17 mouse cellular contexts compared by ENCODE assay signal in the genomic region with DNA sequence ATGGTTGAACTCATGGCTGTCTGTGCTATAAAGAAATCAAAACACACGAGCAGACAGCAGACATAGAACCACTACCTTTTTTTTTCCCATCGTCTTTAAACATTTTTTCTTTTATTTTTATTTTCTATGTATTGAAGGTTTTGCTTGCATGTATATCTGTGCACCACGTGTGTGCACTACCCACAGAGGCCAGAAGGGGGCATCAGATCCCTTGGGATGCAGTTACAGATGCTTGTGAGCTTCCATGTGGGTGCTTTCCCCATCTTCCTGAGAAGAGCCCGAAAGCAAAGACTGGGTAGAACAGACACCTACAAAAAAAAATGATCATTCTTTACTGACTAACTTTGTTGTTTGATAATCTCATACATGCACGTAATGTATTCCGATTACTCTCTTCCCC. TPM values are rescaled to one million over a fixed set of nuclear protein-coding genes. Genes with fewer than 3 reads are reported as not detected.
DNase-seq lines count a peak whose midpoint lies in the region; ATAC-seq and TF ChIP-seq lines count a peak whose summit lies in the region.
"Had no signal": no experiment of that assay in that cellular context is flagged by ENCODE, and none has a peak within 500 bp of the region (broad histone marks: within the 10 kb centered on the region; RNA-seq: fewer than 3 reads in every experiment).

No protein-coding gene starts in this region.

- no peak for TF ChIP-seq POLR2A in embryonic fibroblast, embryonic 13.5 days (IDR thresholded peaks at IDR 0.05; ENCODE audit: low read depth, low read length)

- peaks cover 9% of the 10 kb centered on the region for H3K4me1 ChIP-seq in intestine, postnatal 0 days (replicated peaks; ENCODE audit: control insufficient read depth, insufficient read depth, low read length)
- peaks cover 14% of the 10 kb centered on the region for H3K4me1 ChIP-seq in intestine, embryonic 15.5 days (replicated peaks)
- peaks cover 17% of the 10 kb centered on the region; the same call in 1 of the 2 replicates for H3K4me1 ChIP-seq in lung, postnatal 0 days (ENCODE audit: insufficient read depth, low read depth, low read length)
- no peaks in the 10 kb centered on the region for H3K4me1 ChIP-seq in ES-E14 (ENCODE audit: control insufficient read depth in 2 of 2, insufficient read depth in 2 of 2, low read length in 2 of 2, poor library complexity in 1 of 2)
- H3K4me1 ChIP-seq in embryonic fibroblast, embryonic 13.5 days (ENCODE audit: control insufficient read depth, insufficient read depth, low read length): no peaks in the 10 kb centered on the region

- no peak for TF ChIP-seq EP300 in lung, postnatal 0 days (IDR thresholded peaks at IDR 0.05)

- peak; percentile 58 for TF ChIP-seq CTCF in intestine, postnatal 0 days (IDR thresholded peaks at IDR 0.05; ENCODE audit: low read depth)
- peak; percentile 50 for TF ChIP-seq CTCF in lung, postnatal 0 days (IDR thresholded peaks at IDR 0.05)
- TF ChIP-seq CTCF in embryonic fibroblast, embryonic 13.5 days (IDR thresholded peaks at IDR 0.05; ENCODE audit: borderline replicate concordance, insufficient read depth, low read length): 0 out of 2 replicates have a peak, but pooled peaks have one; percentile 6

- DNase-seq in lung, postnatal 0 days (ENCODE audit: low spot score): no peak
- no peak for DNase-seq in lung, postnatal 14 days
- peak; percentile 36 for DNase-seq in ES-E14 (ENCODE audit: low read depth, low spot score)
- DNase-seq in frontal cortex, postnatal 36 days (ENCODE audit: low spot score in 2 of 2): no peak
- no peak for DNase-seq in urinary bladder, adult 2 months (ENCODE audit: low spot score)
- DNase-seq: adrenal gland, postnatal 36 days; cerebellum, adult 18-20 months; layer of hippocampus, adult 9-11 months; lung, postnatal 10 days had no signal

- H3K27ac ChIP-seq in intestine, postnatal 0 days (ENCODE audit: low read depth, low read length): no peak overlapping the region
- no peak overlapping the region for H3K27ac ChIP-seq in intestine, embryonic 15.5 days
- H3K27ac ChIP-seq in lung, postnatal 0 days (ENCODE audit: low read length): no peak overlapping the region
- H3K27ac ChIP-seq in ES-E14 (ENCODE audit: insufficient read depth, low read depth, low read length, poor library complexity, severe bottlenecking): no peak overlapping the region
- no peak overlapping the region for H3K27ac ChIP-seq in embryonic fibroblast, embryonic 13.5 days (ENCODE audit: insufficient read depth, low read length)
- H3K27ac ChIP-seq: limb, embryonic 10.5 days; midbrain, embryonic 12.5 days had no signal

- H3K36me3 ChIP-seq in intestine, postnatal 0 days (ENCODE audit: control insufficient read depth, insufficient read depth): no peaks in the 10 kb centered on the region
- no peaks in the 10 kb centered on the region for H3K36me3 ChIP-seq in intestine, embryonic 15.5 days
- H3K36me3 ChIP-seq in lung, postnatal 0 days (ENCODE audit: insufficient read depth, low read length): no peaks in the 10 kb centered on the region
- no peaks in the 10 kb centered on the region for H3K36me3 ChIP-seq in ES-E14 (ENCODE audit: control insufficient read depth, insufficient read depth, low read length, poor library complexity, severe bottlenecking)
- H3K36me3 ChIP-seq: limb, embryonic 10.5 days; midbrain, embryonic 12.5 days had no signal

- 96% methylated on average over 6 of the region's 6 CpGs for WGBS in intestine, postnatal 0 days
- 91% methylated on average over 6 of the region's 6 CpGs for whole genome bisulfite sequencing in intestine, embryonic 15.5 days
- WGBS in lung, postnatal 0 days: 92% methylated on average over 6 of the region's 6 CpGs

- no peaks in the 10 kb centered on the region for H3K27me3 ChIP-seq in intestine, postnatal 0 days (replicated peaks; ENCODE audit: control insufficient read depth, insufficient read depth, low read length)
- H3K27me3 ChIP-seq in intestine, embryonic 15.5 days (replicated peaks): no peaks in the 10 kb centered on the region
- no peaks in the 10 kb centered on the region for H3K27me3 ChIP-seq in lung, postnatal 0 days (replicated peaks; ENCODE audit: insufficient read depth, low read length)
- H3K27me3 ChIP-seq: midbrain, embryonic 12.5 days had no signal

- in situ Hi-C loops in ES-E14 (cut with MboI; ENCODE audit: low sequenced_read_pairs in 2 of 2, unreplicated experiment in 2 of 2): no loop called here

- H3K9me3 ChIP-seq in intestine, postnatal 0 days (ENCODE audit: control insufficient read depth): no peaks in the 10 kb centered on the region
- no peaks in the 10 kb centered on the region for H3K9me3 ChIP-seq in intestine, embryonic 15.5 days
- no peaks in the 10 kb centered on the region for H3K9me3 ChIP-seq in lung, postnatal 0 days (ENCODE audit: low read length)
- no peaks in the 10 kb centered on the region for H3K9me3 ChIP-seq in ES-E14 (ENCODE audit: control insufficient read depth, insufficient read depth, low read depth, low read length)
- H3K9me3 ChIP-seq: limb, embryonic 10.5 days; midbrain, embryonic 12.5 days had no signal

- H3K4me2 ChIP-seq in intestine, postnatal 0 days (replicated peaks; ENCODE audit: low read depth): no peak overlapping the region
- H3K4me2 ChIP-seq in intestine, embryonic 15.5 days (replicated peaks): no peak overlapping the region
- H3K4me2 ChIP-seq in lung, postnatal 0 days (replicated peaks; ENCODE audit: low read depth, low read length): no peak overlapping the region
- H3K4me2 ChIP-seq: midbrain, embryonic 12.5 days had no signal

- no peak overlapping the region for H3K4me3 ChIP-seq in intestine, postnatal 0 days (ENCODE audit: low read depth, low read length)
- H3K4me3 ChIP-seq in intestine, embryonic 15.5 days (replicated peaks): no peak overlapping the region
- H3K4me3 ChIP-seq in lung, postnatal 0 days (ENCODE audit: low read depth, low read length): no peak overlapping the region
- H3K4me3 ChIP-seq in ES-E14 (ENCODE audit: insufficient read depth in 1 of 2, low read depth in 1 of 2, low read length in 2 of 2, poor library complexity in 1 of 2, severe bottlenecking in 1 of 2): no peak overlapping the region
- no peak overlapping the region for H3K4me3 ChIP-seq in embryonic fibroblast, embryonic 13.5 days (ENCODE audit: insufficient read depth, low read length)
- H3K4me3 ChIP-seq: limb, embryonic 10.5 days; midbrain, embryonic 12.5 days had no signal

- no peak for ATAC-seq in intestine, postnatal 0 days
- ATAC-seq in intestine, embryonic 15.5 days: no peak
- no peak for ATAC-seq in lung, postnatal 0 days
- ATAC-seq: CD4-positive, CD25-positive, alpha-beta regulatory T cell, adult 4 months; intestine, embryonic 16.5 days had no signal

- no peak overlapping the region for H3K9ac ChIP-seq in intestine, postnatal 0 days (ENCODE audit: low read depth, low read length)
- no peak overlapping the region for H3K9ac ChIP-seq in intestine, embryonic 15.5 days
- H3K9ac ChIP-seq in lung, postnatal 0 days (replicated peaks; ENCODE audit: low read depth): no peak overlapping the region
- H3K9ac ChIP-seq in ES-E14 (ENCODE audit: insufficient read depth, low read depth, low read length, poor library complexity, severe bottlenecking): no peak overlapping the region
- H3K9ac ChIP-seq: midbrain, embryonic 12.5 days had no signal

TF ChIP-seq in ES-E14, 5 proteins besides CTCF, POLR2A, EP300 and RAD21:
- TF ChIP-seq ZC3H11A (IDR thresholded peaks at IDR 0.05; ENCODE audit: borderline replicate concordance, low read depth, low read length) (peak; percentile 80; the same call in 1 of the 2 replicates), ZNF384 (IDR thresholded peaks at IDR 0.05; ENCODE audit: low read depth, low read length) (no peak)

RNA-seq across cellular contexts. Expression of gene Tmem212, which starts 5.7 kb away (rescaled TPM):
- 0.29 TPM in 1 of 2 replicates, not detected in the other for polyA plus RNA-seq in intestine, postnatal 0 days (2015; fragmentation: Nextera tagmentation; extraction: Ambion mirVana)
- not detected in 2 replicates for polyA plus RNA-seq in intestine, embryonic 15.5 days (2015; fragmentation: Nextera tagmentation; extraction: Ambion mirVana)
- 55.4 and 59.9 TPM in 2 replicates for polyA plus RNA-seq in lung, postnatal 0 days (2015; fragmentation: Nextera tagmentation; extraction: Ambion mirVana)
- not detected in 2 replicates for total RNA-seq in ES-E14 (2012; rRNA removed)
- polyA plus RNA-seq in embryonic fibroblast, embryonic 13.5 days (2011; ENCODE audit: insufficient read length, low read depth, missing spikeins): not detected in 2 replicates
- polyA plus RNA-seq in urinary bladder, adult 2 months (2012; rRNA removed): not detected in 2 replicates
- total RNA-seq: adrenal gland, postnatal 36 days; hematopoietic stem cell, adult 5-6 weeks had no signal
- polyA plus RNA-seq: CD4-positive, CD25-positive, alpha-beta regulatory T cell, adult 4 months; intestine, embryonic 16.5 days; limb, embryonic 10.5 days; midbrain, embryonic 12.5 days had no signal

RNA-seq across cellular contexts. Expression of gene Pld1, which starts 36.6 kb away (rescaled TPM):
- polyA plus RNA-seq in intestine, postnatal 0 days (2015; fragmentation: Nextera tagmentation; extraction: Ambion mirVana): 18.1 and 19.2 TPM in 2 replicates
- 14.9 and 17.0 TPM in 2 replicates for polyA plus RNA-seq in intestine, embryonic 15.5 days (2015; fragmentation: Nextera tagmentation; extraction: Ambion mirVana)
- 10.2 and 13.4 TPM in 2 replicates for polyA plus RNA-seq in lung, postnatal 0 days (2015; fragmentation: Nextera tagmentation; extraction: Ambion mirVana)
- 4.7 and 4.8 TPM in 2 replicates for total RNA-seq in ES-E14 (2012; rRNA removed)
- 13.3 and 14.8 TPM in 2 replicates for polyA plus RNA-seq in embryonic fibroblast, embryonic 13.5 days (2011; ENCODE audit: insufficient read length, low read depth, missing spikeins)
- polyA plus RNA-seq in urinary bladder, adult 2 months (2012; rRNA removed): 16.8 and 19.2 TPM in 2 replicates

Comparison
In these comparisons a context has a peak if more than half of its experiments do, and no peak if none do; other contexts are left out.
1. CTCF ChIP-seq: peak in every context shown above with its lines; median percentile 58 in intestine, postnatal 0 days; 50 in lung, postnatal 0 days; 6 in embryonic fibroblast, embryonic 13.5 days.
2. RNA of gene Tmem212, which starts 5.7 kb away (polyA plus RNA-seq): 55.4 to 59.9 TPM in lung, postnatal 0 days; 0.29 TPM in intestine, postnatal 0 days, not detected in intestine, embryonic 15.5 days, not detected in embryonic fibroblast, embryonic 13.5 days and not detected in urinary bladder, adult 2 months; every median in the first group is over 10 times any median in the second.